Mouse (Mus musculus) erythroblast, embryonic 14.5 days (primary cell): ENCODE measurements at regions not wholly inside any gene's neighbourhood (a gene's known extent, or its start where the extent isn't known, plus 50 kb on each side); places are given as distances from the start of the nearest gene placed in this dataset.

ENCODE experiments used
- GATA1 ChIP-seq: IDR thresholded peaks from 2 replicates; pipeline ENCODE4 v1.6.1; 2012; ENCODE audit warnings: low read length, inconsistent platforms, mixed read lengths
- TAL1 ChIP-seq: IDR thresholded peaks from 3 replicates; pipeline ENCODE4 v1.6.1; 2012; ENCODE audit warnings: low read length, inconsistent platforms, mixed read lengths

GRCm38 (mm10) chr2:128498611-128499010 lies 92.4 kb upstream of the Spdye4c start:
- TF ChIP-seq TAL1 (no peak), GATA1 (no peak)
